8 mouse cellular contexts compared by ENCODE assay signal in genomic region chr4:137783541-137784191, GRCm38 (mm10). TPM values are rescaled to one million over a fixed set of nuclear protein-coding genes. Genes with fewer than 3 reads are reported as not detected.
DNase-seq lines count a peak whose midpoint lies in the region; ATAC-seq and TF ChIP-seq lines count a peak whose summit lies in the region.

No protein-coding gene starts in this region.

- no peaks in the 10 kb centered on the region for H3K9me3 ChIP-seq in liver, embryonic 12.5 days (replicated peaks)
- no peaks in the 10 kb centered on the region for H3K9me3 ChIP-seq in lung, embryonic 14.5 days (ENCODE audit: low read depth, low read length)

- H3K4me1 ChIP-seq in liver, adult 2 months (ENCODE audit: control insufficient read depth, insufficient read depth, low read length), result peaks cover 17% of the 10 kb centered on the region
- peaks cover 5% of the 10 kb centered on the region for H3K4me1 ChIP-seq in liver, embryonic 12.5 days
- H3K4me1 ChIP-seq in cerebellum, adult 2 months (ENCODE audit: control insufficient read depth, insufficient read depth, low read length), result peaks cover 14% of the 10 kb centered on the region
- H3K4me1 ChIP-seq in lung, embryonic 14.5 days (ENCODE audit: insufficient read depth), result no peaks in the 10 kb centered on the region; the same call in 1 of the 2 replicates

- no peak for TF ChIP-seq CTCF in liver, adult 2 months (IDR thresholded peaks at IDR 0.05; ENCODE audit: low read depth, low read length)
- TF ChIP-seq CTCF in cerebellum, adult 2 months (IDR thresholded peaks at IDR 0.05; ENCODE audit: borderline replicate concordance, insufficient read depth, low read depth, low read length), result no peak
- no peak for TF ChIP-seq CTCF in lung, embryonic 14.5 days (IDR thresholded peaks at IDR 0.05; ENCODE audit: low read depth)

- H3K36me3 ChIP-seq in liver, adult 2 months (ENCODE audit: control insufficient read depth, insufficient read depth, low read length), result no peaks in the 10 kb centered on the region
- no peaks in the 10 kb centered on the region for H3K36me3 ChIP-seq in liver, embryonic 12.5 days
- H3K36me3 ChIP-seq in lung, embryonic 14.5 days (ENCODE audit: insufficient read depth), result no peaks in the 10 kb centered on the region

- DNase-seq in liver, adult 2 months (ENCODE audit: extremely low read depth, low read depth, low spot score), result peak; percentile 93
- peak; percentile 41 to 62 for DNase-seq in cerebellum, adult 2 months
- peak; percentile 61 to 71 for DNase-seq in gastrocnemius, adult 8-10 months (ENCODE audit: low spot score in 2 of 2)
- DNase-seq in kidney, adult 9 months, result peak; percentile 94
- peak; percentile 47 for DNase-seq in lung, embryonic 14.5 days
- no peak for DNase-seq in spleen, postnatal 36 days (ENCODE audit: low spot score in 2 of 2)
- DNase-seq in thymus, postnatal 10 days (ENCODE audit: low spot score in 2 of 2), result no peak

- 17% methylated on average over 9 of the region's 9 CpGs for WGBS in liver, adult 2 months
- 33% methylated on average over 9 of the region's 9 CpGs for WGBS in liver, embryonic 12.5 days (ENCODE audit: insufficient replicate concordance)
- WGBS in cerebellum, adult 2 months, result 3% methylated on average over 9 of the region's 9 CpGs
- WGBS in lung, embryonic 14.5 days, result 26% methylated on average over 9 of the region's 9 CpGs

- peak overlapping the region; percentile 85 for H3K27ac ChIP-seq in liver, adult 2 months (replicated peaks; ENCODE audit: insufficient read depth, low read depth, low read length)
- no peak overlapping the region for H3K27ac ChIP-seq in liver, embryonic 12.5 days
- no peak overlapping the region for H3K27ac ChIP-seq in cerebellum, adult 2 months (ENCODE audit: insufficient read depth, low read length)
- H3K27ac ChIP-seq in lung, embryonic 14.5 days (ENCODE audit: low read depth), result peak overlapping the region; percentile 33; the same call in 1 of the 2 replicates

- H3K4me2 ChIP-seq in liver, embryonic 12.5 days, result no peak overlapping the region
- no peak overlapping the region for H3K4me2 ChIP-seq in lung, embryonic 14.5 days

- TF ChIP-seq POLR2A in liver, adult 2 months (IDR thresholded peaks at IDR 0.05; ENCODE audit: extremely low read depth, insufficient read depth, low read length), result no peak
- TF ChIP-seq POLR2A in cerebellum, adult 2 months (IDR thresholded peaks at IDR 0.05; ENCODE audit: borderline replicate concordance, insufficient read depth, low read length), result no peak

- peak overlapping the region; percentile 26 for H3K9ac ChIP-seq in liver, adult 2 months (ENCODE audit: low read depth, low read length)
- H3K9ac ChIP-seq in liver, embryonic 12.5 days, result no peak overlapping the region
- H3K9ac ChIP-seq in lung, embryonic 14.5 days, result no peak overlapping the region

- H3K27me3 ChIP-seq in liver, adult 2 months (ENCODE audit: control insufficient read depth, insufficient read depth, low read length), result no peaks in the 10 kb centered on the region
- H3K27me3 ChIP-seq in liver, embryonic 12.5 days (replicated peaks), result peaks cover 36% of the 10 kb centered on the region
- H3K27me3 ChIP-seq in cerebellum, adult 2 months (ENCODE audit: control insufficient read depth, insufficient read depth, low read length), result no peaks in the 10 kb centered on the region
- H3K27me3 ChIP-seq in lung, embryonic 14.5 days (ENCODE audit: insufficient read depth, low read length), result no peaks in the 10 kb centered on the region

- no peak overlapping the region for H3K4me3 ChIP-seq in liver, adult 2 months (ENCODE audit: insufficient read depth, low read depth, low read length)
- no peak overlapping the region for H3K4me3 ChIP-seq in liver, embryonic 12.5 days
- no peak overlapping the region for H3K4me3 ChIP-seq in cerebellum, adult 2 months (replicated peaks; ENCODE audit: insufficient read depth, low read depth, low read length)
- H3K4me3 ChIP-seq in lung, embryonic 14.5 days (ENCODE audit: low read depth, low read length), result no peak overlapping the region

- peaks cover 5% of the 10 kb centered on the region; the same call in 1 of the 2 replicates for H3K79me2 ChIP-seq in liver, adult 2 months (ENCODE audit: control insufficient read depth, insufficient read depth, low read length)

- no peak for ATAC-seq in liver, embryonic 12.5 days
- peak; percentile 41; the same call in 1 of the 2 replicates for ATAC-seq in lung, embryonic 14.5 days (ENCODE audit: insufficient read depth)

RNA-seq across cellular contexts. Expression of gene Alpl, which starts 12.5 kb away (rescaled TPM):
- 5.1 and 6.9 TPM in 2 replicates for total RNA-seq in liver, adult 2 months (2014; rRNA removed)
- polyA plus RNA-seq in liver, adult 2 months (2012; rRNA removed), result 7.3 and 10.0 TPM in 2 replicates
- 5.1 and 6.5 TPM in 2 replicates for polyA plus RNA-seq in liver, embryonic 12.5 days (2016; fragmentation: Nextera tagmentation; extraction: Ambion mirVana)
- polyA plus RNA-seq in cerebellum, adult 2 months (2012; rRNA removed), result 9.9 and 10.6 TPM in 2 replicates
- total RNA-seq in gastrocnemius, adult 8-10 months (2022), result 10 to 100 TPM in 2 of 4 experiments, 1 to 10 TPM in 2; 6.9 to 16.3 (median 10.2) TPM
- polyA plus RNA-seq in lung, embryonic 14.5 days (2014; fragmentation: Nextera tagmentation; extraction: Ambion mirVana), result 3.5 and 4.1 TPM in 2 replicates

Comparison
In these comparisons a context has a peak if more than half of its experiments do, and no peak if none do; other contexts are left out.
1. H3K27ac ChIP-seq: peak in liver, adult 2 months (single experiment) and lung, embryonic 14.5 days (single experiment); none in liver, embryonic 12.5 days (single experiment) and cerebellum, adult 2 months (single experiment).
2. DNase-seq: peak in liver, adult 2 months (single experiment), cerebellum, adult 2 months (2 of 2), gastrocnemius, adult 8-10 months (2 of 2), kidney, adult 9 months (single experiment) and lung, embryonic 14.5 days (single experiment); none in spleen, postnatal 36 days (0 of 2) and thymus, postnatal 10 days (0 of 2).